Mouse (Mus musculus) brain, embryonic 14.5 days (tissue): ENCODE measurements around the gene Hsd17b14.

ENCODE experiments used
- CTCF ChIP-seq: fragments of 200-500 bp; IDR thresholded peaks from 2 replicates; pipeline ENCODE4 v1.5.1; 2012; ENCODE audit warnings: inconsistent platforms, mild to moderate bottlenecking, moderate library complexity, borderline replicate concordance; ENCODE audit not compliant: insufficient read depth, insufficient read length; ENCODE audit errors: extremely low read depth
- POLR2A ChIP-seq: fragments of 200-500 bp; IDR thresholded peaks from 2 replicates; pipeline ENCODE4 v1.6.1; 2012; ENCODE audit warnings: mild to moderate bottlenecking, inconsistent platforms, borderline replicate concordance; ENCODE audit not compliant: poor library complexity, insufficient read depth, insufficient read length, severe bottlenecking; ENCODE audit errors: extremely low read depth

- TF ChIP-seq CTCF (no peak), POLR2A (no peak)
These were observed 40.3 kb upstream of the Hsd17b14 start for GRCm38 (mm10) chr7:45514411-45514810.
